Mouse (Mus musculus): ENCODE results near the gene Mmp15. TPM values are rescaled to one million over a fixed set of nuclear protein-coding genes. Genes with fewer than 3 reads are reported as not detected.
A peak's percentile ranks its signal among the peaks of the same experiment; 100 is the strongest.

Mmp15 gene
- polyA plus RNA-seq (2012; rRNA removed) = 5.3 and 5.6 TPM in 2 replicates

DNA sequence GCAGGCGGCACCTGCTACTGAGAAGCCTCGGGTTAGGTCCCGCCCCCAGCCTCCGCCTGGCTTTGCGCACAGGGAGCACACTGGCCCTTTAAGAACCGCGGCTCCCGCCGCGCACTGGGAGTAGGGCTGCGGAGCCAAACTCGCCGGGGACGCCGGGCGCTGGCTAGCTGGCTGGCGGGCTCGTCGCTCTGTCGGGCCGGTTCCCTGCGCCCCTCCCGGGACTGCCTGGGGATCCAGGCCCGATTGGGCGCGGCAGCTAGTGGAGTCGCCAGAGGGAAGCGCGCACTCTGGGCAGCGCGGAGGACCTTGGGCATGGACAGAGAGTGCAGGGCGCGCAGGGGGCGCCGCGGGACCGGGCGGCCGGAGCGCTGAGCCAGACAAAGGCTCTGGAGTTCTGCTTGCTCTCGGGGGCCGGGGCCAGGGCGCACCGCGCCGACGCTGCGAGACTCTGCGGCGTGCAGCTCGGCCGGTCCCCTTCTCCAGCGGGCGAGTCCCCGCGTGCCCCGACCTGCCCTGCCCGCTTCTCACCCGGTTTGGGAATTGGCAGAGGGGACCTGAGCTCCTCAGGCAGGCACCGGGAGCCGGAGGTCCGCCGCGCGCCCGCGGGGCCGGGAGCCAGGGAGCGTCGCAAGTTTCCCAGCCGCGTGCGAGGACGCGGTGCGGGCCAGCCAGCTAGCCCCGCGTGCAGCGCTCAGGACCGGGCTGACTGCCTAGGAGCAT, at the start of gene Mmp15:
Mmp15 (plus strand) TSS at position 118 of the 720 bp plus-strand sequence.
- peak; percentile 75 for DNase-seq
- peak within 1 kb of the TSS; percentile 71 for H3K4me3 ChIP-seq (ENCODE audit: insufficient read depth, low read depth, low read length)
- TF ChIP-seq CTCF (conservative IDR thresholded peaks at IDR 0.05; ENCODE audit: insufficient read depth, insufficient read length, low read depth, low read length) = no peak
- TF ChIP-seq POLR2A (IDR thresholded peaks at IDR 0.05; ENCODE audit: low read depth, low read length) = no peak
- no peaks in the 10 kb centered on the region for H3K36me3 ChIP-seq (ENCODE audit: control insufficient read depth, insufficient read depth, low read length)
- 1% methylated on average over 80 of the region's 80 CpGs for WGBS
- peaks cover 3% of the 10 kb centered on the region; the same call in 1 of the 2 replicates for H3K4me1 ChIP-seq (ENCODE audit: control insufficient read depth, insufficient read depth, low read length)
- no peak within 1 kb of the TSS for H3K27ac ChIP-seq (ENCODE audit: insufficient read depth, low read depth, low read length)
- no peaks in the 10 kb centered on the region for H3K27me3 ChIP-seq (replicated peaks; ENCODE audit: control insufficient read depth, insufficient read depth, low read length)

DNA sequence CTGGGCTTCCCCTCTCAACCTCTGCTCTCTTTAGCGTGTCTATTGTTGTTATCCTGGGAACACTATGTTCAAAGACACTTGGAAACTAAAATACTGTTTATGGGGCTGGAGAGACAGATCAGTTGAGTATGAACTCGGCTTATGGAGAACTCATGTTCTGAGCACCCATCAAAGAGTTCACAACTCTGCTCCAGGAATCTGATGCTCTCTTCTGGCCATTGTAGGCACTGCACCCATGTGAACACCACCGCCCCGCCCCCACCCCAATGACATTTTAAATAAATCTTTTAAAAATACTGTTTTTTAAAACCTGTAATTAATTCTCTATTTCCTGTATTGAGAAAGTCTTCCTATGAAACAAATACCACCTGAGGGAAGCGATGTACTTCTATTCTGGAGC, 49.7 kb upstream of the Mmp15 start:
- TF ChIP-seq CTCF (conservative IDR thresholded peaks at IDR 0.05; ENCODE audit: insufficient read depth, insufficient read length, low read depth, low read length) = peak; percentile 61
- TF ChIP-seq POLR2A (IDR thresholded peaks at IDR 0.05; ENCODE audit: low read depth, low read length) = no peak
- WGBS = 24% methylated on average over 5 of the region's 5 CpGs
- no peak overlapping the region for H3K4me3 ChIP-seq (ENCODE audit: insufficient read depth, low read depth, low read length)
- no peaks in the 10 kb centered on the region for H3K27me3 ChIP-seq (replicated peaks; ENCODE audit: control insufficient read depth, insufficient read depth, low read length)
- H3K36me3 ChIP-seq (ENCODE audit: control insufficient read depth, insufficient read depth, low read length) = no peaks in the 10 kb centered on the region
- no peak overlapping the region for H3K27ac ChIP-seq (ENCODE audit: insufficient read depth, low read depth, low read length)
- no peaks in the 10 kb centered on the region for H3K4me1 ChIP-seq (ENCODE audit: control insufficient read depth, insufficient read depth, low read length)
- DNase-seq = peak; percentile 42

DNA sequence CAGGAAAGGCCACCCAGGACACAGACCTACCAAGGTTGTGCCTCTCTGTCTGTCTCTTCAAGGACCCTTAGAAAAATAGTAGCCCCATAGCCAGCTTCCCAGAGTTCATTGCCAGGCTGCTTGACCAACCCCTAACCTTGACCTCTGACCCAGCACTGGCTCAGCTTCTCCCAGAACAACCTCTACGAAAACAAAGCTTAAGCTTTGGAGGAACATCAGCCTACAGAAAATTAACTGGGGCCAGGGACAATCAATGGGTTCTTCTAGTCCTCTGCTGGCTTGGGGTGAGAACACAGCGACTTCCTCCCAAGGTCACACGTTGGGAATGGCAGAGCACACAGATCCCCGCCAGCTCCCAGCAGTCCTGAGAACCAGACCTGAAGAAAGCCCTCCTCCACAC, 46.5 kb upstream of the Mmp15 start:
- no peaks in the 10 kb centered on the region for H3K4me1 ChIP-seq (ENCODE audit: control insufficient read depth, insufficient read depth, low read length)
- no peaks in the 10 kb centered on the region for H3K36me3 ChIP-seq (ENCODE audit: control insufficient read depth, insufficient read depth, low read length)
- no peak for DNase-seq
- TF ChIP-seq POLR2A (IDR thresholded peaks at IDR 0.05; ENCODE audit: low read depth, low read length) (no peak), CTCF (conservative IDR thresholded peaks at IDR 0.05; ENCODE audit: insufficient read depth, insufficient read length, low read depth, low read length) (no peak)
- no peaks in the 10 kb centered on the region for H3K27me3 ChIP-seq (replicated peaks; ENCODE audit: control insufficient read depth, insufficient read depth, low read length)
- WGBS = 75% methylated on average over 4 of the region's 4 CpGs
- H3K4me3 ChIP-seq (ENCODE audit: insufficient read depth, low read depth, low read length) = no peak overlapping the region
- no peak overlapping the region for H3K27ac ChIP-seq (ENCODE audit: insufficient read depth, low read depth, low read length)

- DNase-seq = no peak
- TF ChIP-seq CTCF (conservative IDR thresholded peaks at IDR 0.05; ENCODE audit: insufficient read depth, insufficient read length, low read depth, low read length) (no peak), POLR2A (IDR thresholded peaks at IDR 0.05; ENCODE audit: low read depth, low read length) (no peak)
- Histone ChIP-seq H3K27ac (ENCODE audit: insufficient read depth, low read depth, low read length) (no peak within 1 kb of the TSS), H3K4me3 (ENCODE audit: insufficient read depth, low read depth, low read length) (no peak within 1 kb of the TSS), H3K4me1 (ENCODE audit: control insufficient read depth, insufficient read depth, low read length) (no peaks in the 10 kb centered on the region), H3K36me3 (ENCODE audit: control insufficient read depth, insufficient read depth, low read length) (no peaks in the 10 kb centered on the region), H3K27me3 (replicated peaks; ENCODE audit: control insufficient read depth, insufficient read depth, low read length) (no peaks in the 10 kb centered on the region)
- WGBS = 67% methylated on average over 6 of the region's 6 CpGs
Observed at GRCm38 (mm10) chr8:95306431-95306830, 45.6 kb upstream of the Mmp15 start, which contains the start of gene Cngb1. Cngb1 (minus strand) TSS chr8:95306585.

DNA sequence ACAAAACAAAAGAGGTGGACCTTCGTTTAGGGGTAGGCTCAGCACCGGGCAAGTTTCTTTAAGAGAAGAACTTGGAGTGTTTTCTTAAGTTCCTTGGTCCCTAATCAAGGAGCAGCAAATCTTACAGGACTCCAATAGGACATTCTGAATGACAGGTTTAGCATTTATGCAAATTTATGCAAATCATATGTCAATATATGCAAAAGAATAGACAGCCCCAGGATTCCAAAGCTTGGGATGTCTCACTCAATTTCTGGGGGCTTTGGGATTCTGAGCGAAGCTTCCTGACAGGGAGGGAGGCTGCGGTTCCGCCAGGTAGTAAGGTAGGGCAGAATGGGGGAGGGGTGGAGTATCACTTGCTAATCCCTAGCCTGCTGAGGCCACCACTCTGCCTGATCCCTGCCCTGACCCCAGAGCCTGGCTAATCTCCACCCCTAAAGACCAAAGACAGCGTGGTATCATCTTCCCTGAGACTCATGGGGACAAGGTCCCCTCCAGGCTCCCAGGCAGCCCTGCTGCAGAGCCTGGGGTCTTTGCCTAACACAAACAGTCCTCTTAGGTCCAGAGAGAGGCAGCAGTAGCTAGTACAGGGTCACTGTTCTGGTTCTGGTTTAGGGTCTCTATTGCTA, 41.6 kb upstream of the Mmp15 start, which contains the start of gene Tepp:
Tepp (plus strand) TSS at position 225 of the 629 bp plus-strand sequence.
- peaks cover 4% of the 10 kb centered on the region; the same call in 1 of the 2 replicates for H3K4me1 ChIP-seq (ENCODE audit: control insufficient read depth, insufficient read depth, low read length)
- TF ChIP-seq POLR2A (IDR thresholded peaks at IDR 0.05; ENCODE audit: low read depth, low read length) (no peak), CTCF (conservative IDR thresholded peaks at IDR 0.05; ENCODE audit: insufficient read depth, insufficient read length, low read depth, low read length) (no peak)
- H3K4me3 ChIP-seq (ENCODE audit: insufficient read depth, low read depth, low read length) = no peak within 1 kb of the TSS
- H3K36me3 ChIP-seq (ENCODE audit: control insufficient read depth, insufficient read depth, low read length) = no peaks in the 10 kb centered on the region
- DNase-seq = no peak
- no peaks in the 10 kb centered on the region for H3K27me3 ChIP-seq (replicated peaks; ENCODE audit: control insufficient read depth, insufficient read depth, low read length)
- WGBS = 80% methylated on average over 6 of the region's 6 CpGs
- no peak within 1 kb of the TSS for H3K27ac ChIP-seq (ENCODE audit: insufficient read depth, low read depth, low read length)

DNA sequence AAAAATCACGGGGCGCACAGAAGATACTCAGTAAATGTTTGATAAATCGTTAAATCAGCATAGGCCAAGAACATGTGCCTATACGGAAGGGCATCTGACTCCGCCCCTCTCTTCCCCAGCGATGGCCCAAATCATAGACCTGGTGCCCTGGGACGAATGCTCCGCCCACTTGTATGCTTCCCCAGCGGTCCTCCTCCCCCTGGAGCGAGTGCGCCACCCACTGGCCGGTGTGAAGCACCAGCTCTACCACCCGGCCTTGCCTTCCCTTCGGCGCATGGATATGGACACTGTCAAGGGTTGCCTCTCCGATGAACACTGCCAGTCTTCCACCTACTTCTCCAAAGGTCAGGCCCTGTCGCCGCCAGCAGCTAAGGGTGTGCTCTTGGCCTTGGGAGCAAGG, 39.2 kb upstream of the Mmp15 start:
- H3K36me3 ChIP-seq (ENCODE audit: control insufficient read depth, insufficient read depth, low read length) = no peaks in the 10 kb centered on the region
- no peak for DNase-seq
- H3K4me1 ChIP-seq (ENCODE audit: control insufficient read depth, insufficient read depth, low read length) = peaks cover 5% of the 10 kb centered on the region; the same call in 1 of the 2 replicates
- 68% methylated on average over 18 of the region's 18 CpGs for WGBS
- H3K4me3 ChIP-seq (ENCODE audit: insufficient read depth, low read depth, low read length) = no peak overlapping the region
- H3K27ac ChIP-seq (ENCODE audit: insufficient read depth, low read depth, low read length) = no peak overlapping the region
- H3K27me3 ChIP-seq (replicated peaks; ENCODE audit: control insufficient read depth, insufficient read depth, low read length) = no peaks in the 10 kb centered on the region
- TF ChIP-seq CTCF (conservative IDR thresholded peaks at IDR 0.05; ENCODE audit: insufficient read depth, insufficient read length, low read depth, low read length) (peak; percentile 38), POLR2A (IDR thresholded peaks at IDR 0.05; ENCODE audit: low read depth, low read length) (no peak)

DNA sequence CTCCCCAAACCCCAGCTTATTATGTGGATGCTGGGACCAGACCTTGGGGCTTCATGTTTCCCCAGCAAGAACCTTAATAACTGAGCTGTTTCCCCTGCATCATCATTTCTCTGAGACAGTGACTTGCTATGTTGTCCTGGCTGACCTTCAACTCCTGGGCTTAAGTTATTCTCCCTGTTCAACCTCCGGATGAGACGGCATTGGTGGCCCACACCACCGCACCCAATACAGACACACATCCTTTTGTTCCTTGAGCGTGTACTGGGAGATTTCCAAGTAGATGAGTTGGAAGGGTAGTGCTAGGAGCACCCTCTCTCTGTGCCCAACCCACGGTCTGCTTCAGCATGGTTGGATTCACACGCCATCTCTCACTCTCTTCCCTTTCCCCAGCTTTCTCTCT, 38.2 kb upstream of the Mmp15 start:
- Histone ChIP-seq H3K4me1 (ENCODE audit: control insufficient read depth, insufficient read depth, low read length) (peaks cover 5% of the 10 kb centered on the region; the same call in 1 of the 2 replicates), H3K27me3 (replicated peaks; ENCODE audit: control insufficient read depth, insufficient read depth, low read length) (no peaks in the 10 kb centered on the region)

More for the DNA sequence above, 38.2 kb upstream of the Mmp15 start:
- no peak for DNase-seq
- WGBS = 85% methylated on average over 6 of the region's 6 CpGs
- H3K36me3 ChIP-seq (ENCODE audit: control insufficient read depth, insufficient read depth, low read length) = no peaks in the 10 kb centered on the region
- no peak overlapping the region for H3K4me3 ChIP-seq (ENCODE audit: insufficient read depth, low read depth, low read length)
- no peak overlapping the region for H3K27ac ChIP-seq (ENCODE audit: insufficient read depth, low read depth, low read length)
- no peak for TF ChIP-seq CTCF (conservative IDR thresholded peaks at IDR 0.05; ENCODE audit: insufficient read depth, insufficient read length, low read depth, low read length)

Measured in kidney, adult 2 months (tissue).